In genomic region chr16:76239353-76239752, GRCm38 (mm10) we compare ENCODE assay signal across 14 mouse cellular contexts.
"Had no signal": no experiment of that assay in that cellular context is flagged by ENCODE, and none has a peak within 500 bp of the region (broad histone marks: within the 10 kb centered on the region; RNA-seq: fewer than 3 reads in every experiment).

No protein-coding gene starts in this region.

- H3K27ac ChIP-seq: layer of hippocampus, adult 2 months; limb, embryonic 10.5 days; liver, embryonic 15.5 days; neural tube, embryonic 13.5 days had no signal

- H3K4me3 ChIP-seq: layer of hippocampus, adult 2 months; limb, embryonic 10.5 days; liver, embryonic 15.5 days; neural tube, embryonic 13.5 days had no signal

- H3K9me3 ChIP-seq: limb, embryonic 10.5 days; liver, embryonic 15.5 days; neural tube, embryonic 13.5 days had no signal

- ATAC-seq: inflammation-experienced regulatory T-cells, adult 6 months; intestine, postnatal 0 days; lung, postnatal 0 days had no signal

- H3K36me3 ChIP-seq: limb, embryonic 10.5 days; liver, embryonic 15.5 days; neural tube, embryonic 13.5 days had no signal

- H3K27me3 ChIP-seq: liver, embryonic 15.5 days; neural tube, embryonic 13.5 days had no signal

- H3K4me2 ChIP-seq: liver, embryonic 11.5 days; liver, embryonic 15.5 days; neural tube, embryonic 13.5 days had no signal

- H3K4me1 ChIP-seq: limb, embryonic 10.5 days; liver, embryonic 15.5 days; neural tube, embryonic 13.5 days had no signal

- DNase-seq: lung, adult 2 months; lung, postnatal 36 days; midbrain, embryonic 14.5 days; retina, postnatal 1 day; right cerebral cortex, postnatal 14 days; thymus, postnatal 36 days had no signal

- H3K9ac ChIP-seq: liver, embryonic 15.5 days; neural tube, embryonic 13.5 days had no signal
